ENCODE assay signal across 8 mouse cellular contexts in the genomic region with DNA sequence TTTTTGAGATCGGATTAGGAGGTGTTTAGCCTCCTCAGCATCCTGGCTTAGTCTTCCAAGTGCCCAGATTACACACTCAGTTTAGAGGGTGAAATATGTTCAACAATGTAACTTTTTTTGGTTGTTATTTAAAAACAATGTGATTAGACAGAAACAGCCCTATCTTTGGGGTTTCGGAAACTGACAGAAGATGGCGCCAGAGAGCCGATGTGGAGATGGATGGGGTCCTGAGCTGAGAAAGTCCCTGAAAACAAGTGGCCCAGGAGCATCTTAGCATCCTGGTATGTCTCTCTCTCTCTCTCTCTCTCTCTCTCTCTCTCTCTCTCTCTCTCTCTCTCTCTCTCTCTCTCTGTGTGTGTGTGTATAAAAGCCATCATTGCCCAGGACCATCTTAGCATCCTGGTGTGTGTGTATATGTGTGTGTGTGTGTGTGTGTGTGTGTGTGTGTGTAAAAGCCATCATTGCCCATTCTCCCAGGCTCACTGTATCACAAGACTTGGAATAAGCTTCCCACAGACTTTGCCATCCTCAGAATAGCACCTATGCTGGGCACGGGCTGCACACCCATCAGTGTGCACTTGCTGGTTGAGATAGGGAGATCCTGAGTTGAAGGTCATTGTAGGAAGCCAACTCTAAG.
A peak's percentile ranks its signal among the peaks of the same experiment; 100 is the strongest.
DNase-seq lines count a peak whose midpoint lies in the region; TF ChIP-seq lines count a peak whose summit lies in the region.

No protein-coding gene starts in this region.

- H3K4me1 ChIP-seq in E14TG2a.4 (replicated peaks; ENCODE audit: low read depth, low read length): peaks cover 30% of the 10 kb centered on the region

- no peaks in the 10 kb centered on the region for H3K36me3 ChIP-seq in E14TG2a.4 (ENCODE audit: insufficient read depth, low read length)

- peaks cover 4% of the 10 kb centered on the region; the same call in 1 of the 2 replicates for H3K27me3 ChIP-seq in E14TG2a.4 (ENCODE audit: insufficient read depth, low read length)

- peak; percentile 76 for TF ChIP-seq CTCF in E14TG2a.4 (conservative IDR thresholded peaks at IDR 0.05; ENCODE audit: low read length)

- 0 out of 2 replicates have a peak, but pooled peaks cover 1% of the 10 kb centered on the region for H3K9me3 ChIP-seq in E14TG2a.4 (ENCODE audit: low read length)

- H3K4me3 ChIP-seq in E14TG2a.4 (replicated peaks; ENCODE audit: low read length): no peak overlapping the region

- DNase-seq in cerebellum, adult 18-20 months: peak; percentile 30 to 58
- DNase-seq in cerebellum, adult 9-11 months: no peak
- DNase-seq in c-Kit-positive CD71-positive TER-119-negative erythroid progenitor cells, embryonic 14.5 days (ENCODE audit: low read depth): peak; percentile 23
- DNase-seq in forelimb bud, embryonic 11.5 days (ENCODE audit: low read depth, low spot score): peak; percentile 71
- DNase-seq in kidney, postnatal 4 days: peak; percentile 89 to 90
- peak; percentile 53 for DNase-seq in lung, postnatal 25 days (ENCODE audit: low spot score)
- DNase-seq in right cerebral cortex, postnatal 25 days: peak; percentile 54
